Mouse (Mus musculus): ENCODE results near the gene Agfg2.
"Not testable (repeated sequence)": the region's sequence is repeated elsewhere in the genome, so short reads cannot be mapped to it uniquely, and the experiment has no call there.

- TF ChIP-seq CTCF, EP300 (IDR thresholded peaks at IDR 0.05; ENCODE audit: low read depth): not testable (repeated sequence)
Measured at GRCm38 (mm10) chr5:137614921-137615320, 69.6 kb downstream of the Agfg2 start.
